Mouse (Mus musculus): Measurements from ENCODE around the gene Dio1.

The Dio1 gene

DNA sequence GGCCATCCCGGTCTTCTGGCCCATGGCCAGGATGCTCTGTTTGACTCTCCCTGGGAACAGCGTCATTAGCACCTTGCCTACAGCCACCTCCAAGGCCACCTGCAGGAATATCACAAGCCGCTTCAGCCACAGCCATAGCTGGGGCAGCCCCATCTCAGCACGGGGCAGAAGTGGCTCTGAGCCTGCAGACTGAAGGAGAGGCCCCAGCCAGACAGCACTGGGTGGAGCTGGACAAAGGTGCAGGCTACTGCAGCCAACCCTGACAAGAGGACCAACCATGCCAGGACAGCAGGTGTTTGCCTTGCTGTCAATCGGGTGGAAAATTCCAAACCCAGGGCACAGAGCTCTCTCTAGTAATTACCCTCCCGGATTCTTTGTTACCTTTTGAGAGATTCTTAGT is at the start of gene Dio1:
Gene Dio1, minus strand, starts transcription at position 204 of the 400 bp plus-strand sequence.
- DNase-seq, result no peak

DNA sequence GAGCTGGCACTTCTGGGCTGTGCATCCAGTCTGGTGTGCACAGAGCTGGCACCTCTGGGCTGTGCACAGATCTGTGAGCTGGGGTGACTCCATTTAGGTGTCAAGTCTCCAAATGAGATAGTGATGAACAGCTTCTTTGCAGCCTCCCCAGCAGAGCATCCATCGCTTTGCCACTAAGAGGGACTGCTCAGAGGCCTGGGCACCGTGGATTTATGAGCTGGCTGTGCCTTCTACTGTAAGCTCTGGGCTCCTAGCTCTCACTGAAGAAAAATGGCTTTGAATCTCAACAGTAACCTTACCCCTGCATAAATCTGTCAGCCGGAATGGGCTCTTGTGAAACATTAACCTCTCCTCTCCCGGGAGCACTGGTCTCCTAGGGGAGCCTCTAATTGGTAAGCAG is 47.6 kb upstream of the Dio1 start:
- DNase-seq, result no peak

DNA sequence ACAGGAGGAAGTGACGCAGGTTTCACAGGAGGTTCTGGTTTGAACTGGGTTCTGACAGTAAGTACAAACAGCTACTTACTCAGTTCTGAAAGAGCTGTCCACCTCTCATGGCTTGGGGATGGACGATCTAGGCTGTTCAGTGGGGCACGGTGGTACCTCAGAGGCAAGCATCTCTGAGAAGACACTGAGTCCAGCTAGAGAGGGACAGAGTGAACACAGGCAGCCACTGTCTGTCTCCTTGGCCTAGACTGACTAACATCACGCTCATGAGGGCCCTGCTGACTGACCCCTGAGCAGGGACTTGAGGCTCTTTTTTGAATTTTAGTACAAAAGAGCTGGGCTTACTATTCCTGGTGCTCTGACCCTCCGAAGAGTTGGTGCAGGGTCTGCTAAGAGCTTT is 47.2 kb upstream of the Dio1 start:
- DNase-seq, result no peak

DNA sequence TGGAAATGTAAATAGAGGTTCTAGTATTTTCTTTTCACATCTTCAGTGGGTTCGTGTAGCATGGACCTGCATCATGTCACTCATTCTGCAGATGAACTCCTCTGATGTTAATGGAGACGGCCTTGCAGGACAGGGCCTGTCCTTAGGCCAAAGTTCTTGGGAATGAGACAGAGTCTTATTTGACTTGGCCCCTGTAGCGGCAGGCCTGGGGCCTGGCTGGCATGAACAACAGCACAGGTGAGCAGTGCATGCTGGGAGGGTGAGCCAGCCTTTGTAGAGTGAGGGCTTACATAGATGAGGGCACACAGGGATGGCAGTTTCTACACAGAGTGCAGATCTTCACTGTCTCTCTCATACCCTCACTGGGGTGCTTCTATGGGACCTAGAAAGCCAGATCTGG is 46.6 kb upstream of the Dio1 start:
- no peak for DNase-seq

DNA sequence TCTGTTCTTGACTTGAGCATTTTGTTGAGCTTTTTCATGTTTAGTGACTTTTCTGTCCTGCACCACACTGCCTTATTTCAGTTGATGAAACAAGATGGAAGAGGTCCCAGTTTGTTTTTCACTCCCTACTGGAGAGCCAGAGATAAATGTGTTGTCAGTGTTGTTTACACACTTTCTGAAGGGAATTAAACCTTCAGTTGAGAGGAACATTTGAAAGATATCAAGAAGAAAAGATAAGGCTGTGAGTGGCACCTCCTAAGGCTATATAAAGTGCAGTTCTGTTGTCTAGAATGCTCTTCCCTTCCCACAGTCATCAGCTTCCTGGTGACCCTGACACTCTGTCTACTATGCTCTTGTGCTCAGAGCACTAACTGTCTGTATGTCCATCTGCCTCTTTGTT is 44.4 kb upstream of the Dio1 start:
- no peak for DNase-seq

DNA sequence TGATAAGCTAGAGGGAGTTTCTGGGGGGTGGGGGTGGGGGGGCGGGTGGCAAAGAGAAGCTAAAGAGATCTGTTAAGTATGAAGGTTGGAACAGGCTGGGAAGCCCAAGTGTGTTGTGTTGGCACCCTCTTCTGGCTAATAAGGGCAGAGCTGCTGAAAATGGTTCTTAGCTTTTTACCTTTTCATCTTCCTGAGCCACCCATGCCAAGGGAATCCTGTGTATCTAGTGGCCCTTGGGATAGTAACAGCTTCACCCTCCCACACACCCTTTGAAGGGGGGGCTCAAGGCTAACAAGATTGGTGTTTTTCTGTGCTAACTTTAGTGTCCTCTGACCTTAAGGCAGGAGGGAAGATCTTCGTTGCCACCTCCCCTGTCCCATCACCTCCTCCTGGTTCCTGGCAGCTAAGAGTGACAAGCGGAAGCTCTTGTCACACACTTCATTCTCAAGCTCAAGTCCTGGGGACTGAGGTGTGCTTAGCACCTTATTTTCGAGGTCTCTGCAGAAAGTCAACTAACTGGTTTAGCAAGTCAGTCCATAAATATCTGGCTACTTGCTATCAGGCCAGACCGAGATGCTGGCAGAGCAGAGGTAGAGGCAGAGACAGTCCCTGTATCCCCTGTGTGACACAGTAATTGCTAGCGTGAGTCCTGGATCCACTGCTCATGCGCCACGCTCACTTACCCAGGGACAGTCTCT is 42.5 kb upstream of the Dio1 start:
- peak; percentile 32 for DNase-seq

DNA sequence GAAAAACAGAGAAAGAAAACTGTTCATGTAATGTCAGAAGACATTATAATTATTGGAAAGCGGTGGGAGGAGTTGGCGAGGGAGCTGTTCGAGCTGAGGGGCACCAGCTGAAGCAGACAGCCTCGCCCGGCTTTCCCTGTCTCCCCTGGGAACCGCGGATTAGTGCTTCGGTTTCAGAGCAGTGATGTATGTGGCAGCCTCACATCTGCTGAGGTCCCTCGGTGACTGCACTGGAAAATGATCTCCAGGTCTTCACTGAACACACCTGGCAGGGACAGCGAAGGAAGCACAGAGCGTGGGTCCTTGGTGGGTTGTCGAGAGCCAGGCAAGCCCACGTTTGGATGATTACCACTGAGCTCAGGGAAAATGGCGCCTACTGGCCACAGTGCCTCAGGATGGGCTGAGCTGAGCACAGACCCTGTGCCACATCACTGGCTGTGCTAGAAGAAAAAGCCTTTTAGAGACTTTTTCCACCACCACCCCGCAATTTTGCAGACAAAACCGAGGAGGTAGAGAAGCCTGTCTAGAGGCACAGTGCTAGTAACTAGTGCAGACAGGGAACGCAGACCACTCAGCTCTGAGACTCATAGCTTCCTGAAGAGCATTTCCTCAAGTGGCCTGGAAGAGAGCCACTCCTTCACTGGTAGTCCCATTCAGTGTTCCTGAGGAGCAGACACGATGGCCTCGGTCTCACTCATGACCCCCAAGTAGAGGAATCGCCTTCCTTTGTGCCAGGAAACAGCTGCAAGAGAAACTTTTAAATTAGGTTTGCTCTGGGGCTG is 41.8 kb upstream of the Dio1 start:
- DNase-seq, result no peak

DNA sequence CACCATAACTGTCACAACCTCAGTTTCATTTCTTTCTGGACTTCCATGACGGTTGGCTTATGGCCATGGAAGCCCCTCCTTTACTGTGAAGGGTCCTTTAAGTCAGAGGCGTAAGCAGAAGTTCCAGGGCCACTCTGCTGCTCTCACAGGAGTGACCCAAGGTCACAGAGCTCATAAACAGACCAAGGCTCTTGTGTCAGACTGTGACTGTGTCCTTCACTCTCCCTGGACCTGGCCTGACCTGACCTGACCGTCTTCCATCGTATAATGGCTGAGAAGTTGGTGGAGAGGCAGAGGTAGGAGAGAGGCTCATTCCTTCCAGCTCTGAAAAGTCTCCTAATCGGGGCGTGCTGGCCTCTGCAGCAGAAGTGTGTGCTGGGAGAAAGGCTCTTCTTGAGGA is 40.3 kb upstream of the Dio1 start:
- DNase-seq, result no peak

DNA sequence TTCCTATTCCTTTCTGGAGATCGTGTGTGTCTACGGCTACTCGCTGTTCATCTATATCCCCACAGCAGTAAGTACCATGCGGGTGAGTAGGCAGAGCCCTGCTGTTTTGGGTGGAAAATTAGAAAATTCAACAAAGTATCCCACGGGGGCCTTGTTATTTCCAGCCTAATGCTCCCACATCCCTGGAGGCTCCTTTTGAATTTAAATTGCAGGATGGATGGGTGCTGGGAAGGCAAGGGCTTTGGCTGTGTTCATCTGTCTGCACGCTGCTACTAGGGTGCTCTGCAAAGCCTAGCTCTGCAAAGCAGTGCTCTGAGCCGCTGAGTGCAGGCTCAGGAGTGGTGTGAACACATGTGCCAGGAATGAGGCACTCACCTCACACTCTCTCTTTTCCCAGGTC is 37.6 kb upstream of the Dio1 start:
- DNase-seq, result peak; percentile 39

DNA sequence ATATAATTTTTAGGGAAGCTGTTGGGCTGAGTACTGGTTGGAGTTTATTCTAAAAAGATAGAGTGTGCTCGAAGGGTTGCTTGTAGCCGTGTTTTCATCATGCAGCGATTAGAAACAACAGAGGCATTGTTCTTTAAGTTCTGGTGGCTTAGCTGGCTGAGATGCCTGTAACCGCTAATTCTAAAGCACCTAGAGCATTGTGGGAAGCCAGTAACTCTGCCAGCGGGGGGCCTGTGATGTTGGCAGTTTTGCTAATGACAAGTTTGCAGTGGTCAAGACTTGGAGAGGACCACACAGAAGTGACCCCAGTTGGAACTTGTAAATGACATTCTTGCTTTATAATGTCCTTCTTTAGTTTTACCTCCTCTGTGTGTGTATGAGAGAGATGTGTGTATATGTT is 34.4 kb upstream of the Dio1 start:
- no peak for DNase-seq

DNA sequence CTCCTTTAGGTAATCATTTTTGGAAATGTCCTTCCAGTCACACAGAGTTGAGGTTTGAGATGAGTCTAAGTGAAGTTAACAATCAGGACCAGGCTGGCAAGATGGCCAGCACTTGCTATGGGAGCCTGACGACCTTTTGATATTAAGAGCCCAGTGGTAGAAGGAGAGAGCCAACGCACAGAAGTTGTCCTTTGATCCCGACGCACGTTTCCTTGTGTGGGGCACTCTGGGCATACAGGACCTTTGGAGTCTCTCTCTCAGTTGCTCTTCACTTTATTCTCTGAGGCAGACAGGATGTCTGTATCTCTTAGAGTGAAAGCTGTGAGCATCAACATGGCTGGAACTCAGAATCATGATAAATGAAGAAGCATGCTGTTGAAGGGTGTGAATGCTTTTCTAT is 30.5 kb upstream of the Dio1 start:
- no peak for DNase-seq

DNA sequence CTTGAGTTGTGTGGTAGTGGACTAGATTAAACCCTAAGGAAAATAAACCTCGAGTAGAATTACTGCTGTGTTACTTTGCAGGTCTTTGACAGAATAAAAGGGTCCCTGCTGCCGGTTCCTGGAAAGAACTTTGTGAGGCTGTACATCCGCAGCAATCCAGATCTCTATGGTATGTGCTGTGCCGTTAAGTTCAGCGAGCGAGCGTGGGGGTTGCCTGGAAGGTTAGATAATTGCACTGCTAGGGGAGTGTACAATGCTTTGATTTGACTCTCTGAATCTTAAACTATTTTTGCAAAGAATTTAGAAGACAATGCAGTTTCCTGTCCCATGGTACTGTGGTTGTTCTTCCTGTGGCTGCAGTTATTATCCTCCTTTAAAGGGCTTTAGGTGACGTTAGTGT is 29.4 kb upstream of the Dio1 start:
- DNase-seq, result no peak

DNA sequence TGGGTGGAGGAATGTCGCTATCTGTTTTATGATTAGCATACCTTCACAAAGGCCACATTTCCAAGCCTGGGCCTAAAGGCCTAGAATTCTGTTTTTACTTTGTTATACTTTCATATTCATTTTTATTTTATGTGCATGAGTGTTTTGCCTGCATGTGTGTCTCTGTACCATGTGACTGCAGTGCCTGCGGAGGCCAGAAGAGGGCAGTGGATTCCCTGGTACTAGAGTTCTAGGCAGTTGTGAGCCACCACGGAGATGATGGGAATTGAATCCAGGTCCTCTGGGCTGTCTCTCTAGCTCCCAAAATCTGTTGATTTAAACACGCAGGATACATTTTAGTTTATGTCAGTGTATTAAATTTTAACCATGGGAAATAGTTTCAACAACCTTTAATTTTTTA is 26.5 kb upstream of the Dio1 start:
- no peak for DNase-seq

DNA sequence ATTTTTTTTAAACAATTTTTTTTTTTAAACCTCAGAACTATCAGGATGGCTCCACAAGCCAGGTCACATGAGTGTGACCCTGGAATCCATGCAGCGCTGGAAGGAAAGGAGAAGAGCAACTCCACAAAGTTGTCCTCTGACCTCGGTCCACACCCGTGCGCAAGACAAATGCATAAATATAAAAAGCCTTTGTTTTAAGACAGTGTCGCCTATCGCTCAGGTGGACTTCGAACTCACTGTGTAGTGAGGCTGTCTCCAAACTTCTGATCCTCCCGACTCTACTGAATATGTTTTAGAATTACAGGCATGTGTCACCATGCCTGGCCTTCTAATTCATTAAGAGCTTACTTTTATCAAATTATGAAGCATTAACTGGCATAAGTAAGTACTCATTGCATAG is 21.6 kb upstream of the Dio1 start:
- no peak for DNase-seq

DNA sequence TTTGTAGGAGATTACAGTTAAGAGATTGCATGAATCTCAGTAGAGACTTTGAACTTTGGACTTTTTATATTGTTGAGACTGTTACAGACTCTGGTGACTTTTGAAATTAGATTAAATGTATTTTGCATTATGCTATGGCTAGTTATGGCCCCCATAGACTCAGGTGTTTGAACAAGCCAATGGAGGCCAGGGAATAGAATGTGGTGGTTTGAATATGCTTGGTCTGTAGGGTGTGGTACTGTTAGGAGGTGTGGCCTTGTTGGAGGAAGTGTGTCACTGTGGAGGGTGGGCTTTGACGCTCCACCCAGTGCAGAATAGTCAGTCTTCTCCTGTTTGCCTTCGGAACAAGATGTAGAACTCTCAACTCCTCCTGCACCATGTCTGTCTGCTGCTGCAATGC is 16.1 kb upstream of the Dio1 start:
- DNase-seq, result no peak

DNA sequence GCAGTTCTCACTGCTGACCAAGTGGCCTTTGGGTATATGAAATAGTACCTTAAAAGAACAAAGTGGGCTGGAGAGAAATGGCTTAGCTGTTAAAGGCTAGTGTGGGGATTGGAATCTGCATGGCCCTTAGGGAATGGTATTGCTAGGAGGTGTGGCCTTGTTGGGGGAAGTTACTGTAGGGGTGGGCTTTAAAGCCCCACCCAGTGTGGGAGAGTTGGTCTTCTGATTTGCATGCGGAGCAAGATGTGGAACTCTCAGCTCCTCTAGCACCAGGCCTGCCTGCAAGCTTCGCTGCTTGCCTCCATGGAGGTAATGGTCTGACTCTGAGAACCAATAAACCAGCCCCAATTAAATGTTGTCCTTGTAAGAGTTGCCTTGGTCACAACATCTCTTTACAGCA is 14.1 kb upstream of the Dio1 start:
- no peak for DNase-seq

DNA sequence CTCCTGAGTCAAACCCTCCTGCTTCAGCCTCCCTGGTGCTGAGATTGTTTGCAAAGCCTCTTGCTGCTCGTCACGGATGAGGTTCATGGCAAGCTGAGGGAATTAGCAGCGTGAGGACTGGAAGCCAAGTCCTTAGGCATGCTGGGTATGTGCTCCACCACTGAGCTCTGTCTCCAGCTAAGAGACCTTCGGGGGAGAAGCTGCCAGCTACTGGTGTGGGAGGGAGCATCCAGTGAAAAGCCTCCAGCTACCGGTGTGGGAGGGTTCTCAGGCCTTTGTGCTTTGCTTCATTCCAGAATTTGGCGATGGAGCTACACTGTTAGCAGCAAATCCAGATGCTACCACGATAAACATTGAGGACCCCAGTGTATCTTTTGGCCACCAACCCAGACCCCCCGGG is 11.7 kb upstream of the Dio1 start:
- DNase-seq, result peak; percentile 15

DNA sequence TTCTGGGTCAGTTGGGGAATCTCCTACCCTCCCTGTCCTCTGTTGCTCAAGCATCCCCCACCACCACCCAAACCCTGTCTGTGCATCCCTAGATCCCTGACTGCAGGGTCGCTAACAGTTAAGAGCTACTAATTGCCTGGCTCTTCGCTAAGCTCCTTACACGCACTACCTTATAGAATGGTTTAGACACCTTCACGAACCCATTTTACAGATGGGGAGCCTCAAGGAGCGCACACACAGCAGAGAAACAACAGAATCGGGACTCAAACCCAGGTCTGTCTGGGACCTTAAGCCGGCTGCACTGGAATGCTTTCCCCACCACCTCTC is 7.5 kb upstream of the Dio1 start:
- no peak for DNase-seq

DNA sequence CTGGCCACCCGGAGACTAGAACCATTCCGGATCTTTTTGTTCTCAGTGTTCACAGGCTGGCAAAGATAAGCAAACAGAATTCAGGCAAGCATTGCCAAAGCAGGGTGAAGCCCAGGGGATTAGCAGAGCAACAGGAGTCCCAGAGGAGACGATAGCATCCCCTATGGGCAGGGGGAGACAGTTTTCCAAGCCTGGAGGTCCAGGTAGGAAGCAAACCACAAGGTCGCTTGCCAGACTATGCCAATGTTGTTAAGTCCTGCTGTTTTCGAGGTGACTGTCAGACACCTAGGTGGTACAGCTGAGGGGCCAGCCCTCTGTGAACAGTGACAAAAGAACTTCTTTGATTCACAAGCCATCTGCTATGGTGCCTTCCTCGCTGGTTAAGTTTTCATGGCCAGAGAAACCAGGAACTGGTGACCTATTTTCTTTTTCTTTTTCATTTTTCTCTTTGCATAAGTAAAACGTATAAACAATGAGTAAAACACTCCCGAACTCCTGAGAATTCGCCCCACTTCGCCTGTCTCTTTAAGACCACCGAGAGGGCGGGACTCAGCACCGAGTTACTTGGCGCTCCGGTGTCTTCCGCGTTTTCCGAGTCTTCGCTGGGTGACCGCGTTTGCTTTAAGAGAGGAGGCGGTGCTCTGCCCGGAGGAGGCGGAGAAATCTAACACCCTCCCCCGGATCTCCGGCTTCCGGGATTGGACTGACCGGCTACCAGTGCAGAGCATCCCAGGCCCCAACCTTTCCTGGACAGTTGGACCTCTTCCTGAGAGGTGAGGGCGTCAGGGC is 6.9 kb upstream of the Dio1 start, which contains the start of gene Yipf1:
Gene Yipf1, plus strand, starts transcription at position 674 of the 789 bp plus-strand sequence.
- DNase-seq, result peak; percentile 92

DNA sequence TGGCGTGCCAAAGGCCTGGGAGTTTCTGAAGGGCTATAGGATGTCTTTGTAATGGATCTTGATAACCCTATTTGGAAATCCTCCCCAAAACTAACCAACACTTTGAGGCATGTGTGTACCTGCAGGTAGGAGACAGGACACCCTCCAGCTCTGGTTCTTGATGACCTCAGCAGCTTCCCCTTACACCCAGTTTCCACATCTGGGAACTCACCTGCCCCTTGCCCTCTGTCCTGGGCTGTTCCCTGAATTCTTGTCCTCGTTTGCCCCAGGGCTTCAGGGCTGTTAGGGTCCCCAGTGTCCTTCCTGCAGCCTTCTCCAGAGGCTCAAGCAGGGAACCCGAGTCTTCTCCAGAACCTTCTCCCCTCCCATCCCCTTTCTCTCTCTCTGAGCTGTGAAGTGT is 3.4 kb downstream of the Dio1 start:
- DNase-seq, result no peak

DNA sequence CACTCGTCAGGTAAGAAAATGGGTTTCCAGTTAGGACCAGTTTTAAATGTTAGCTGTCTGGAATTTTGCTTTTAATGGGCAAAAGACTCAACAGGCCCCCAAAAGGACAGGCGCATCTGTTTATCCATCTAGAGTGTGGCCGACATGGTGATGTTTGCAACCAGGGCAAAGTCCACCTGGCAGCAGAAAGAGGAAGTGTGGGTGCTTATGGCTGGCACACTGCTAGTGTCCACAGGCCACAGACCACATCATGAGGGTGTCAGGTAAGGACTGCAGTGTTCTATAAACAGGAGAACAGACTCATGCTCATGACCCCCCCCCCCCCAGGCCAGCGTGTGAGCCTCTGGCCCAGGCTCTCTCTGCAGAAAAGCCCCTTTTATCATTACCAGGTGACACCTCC is 4.1 kb downstream of the Dio1 start:
- no peak for DNase-seq

DNA sequence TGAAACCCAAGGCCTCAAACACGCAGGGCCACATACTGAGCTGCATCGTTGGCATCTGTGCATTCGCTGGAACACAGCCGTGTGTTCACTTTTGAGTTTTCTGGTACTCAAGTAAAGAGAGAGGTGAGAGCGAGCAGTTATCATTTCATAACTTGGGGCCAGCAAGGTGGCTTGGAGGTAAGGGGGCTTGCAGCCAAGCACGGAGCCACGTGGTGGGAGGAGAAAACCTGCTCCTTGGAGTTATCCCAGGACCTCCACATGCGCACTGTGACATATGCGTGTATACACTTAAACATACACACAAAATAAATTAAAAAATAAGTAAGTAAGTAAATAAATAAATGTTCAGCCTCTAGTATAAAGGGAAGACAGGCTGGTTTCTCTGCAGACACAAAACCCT is 4.7 kb downstream of the Dio1 start:
- DNase-seq, result no peak

DNA sequence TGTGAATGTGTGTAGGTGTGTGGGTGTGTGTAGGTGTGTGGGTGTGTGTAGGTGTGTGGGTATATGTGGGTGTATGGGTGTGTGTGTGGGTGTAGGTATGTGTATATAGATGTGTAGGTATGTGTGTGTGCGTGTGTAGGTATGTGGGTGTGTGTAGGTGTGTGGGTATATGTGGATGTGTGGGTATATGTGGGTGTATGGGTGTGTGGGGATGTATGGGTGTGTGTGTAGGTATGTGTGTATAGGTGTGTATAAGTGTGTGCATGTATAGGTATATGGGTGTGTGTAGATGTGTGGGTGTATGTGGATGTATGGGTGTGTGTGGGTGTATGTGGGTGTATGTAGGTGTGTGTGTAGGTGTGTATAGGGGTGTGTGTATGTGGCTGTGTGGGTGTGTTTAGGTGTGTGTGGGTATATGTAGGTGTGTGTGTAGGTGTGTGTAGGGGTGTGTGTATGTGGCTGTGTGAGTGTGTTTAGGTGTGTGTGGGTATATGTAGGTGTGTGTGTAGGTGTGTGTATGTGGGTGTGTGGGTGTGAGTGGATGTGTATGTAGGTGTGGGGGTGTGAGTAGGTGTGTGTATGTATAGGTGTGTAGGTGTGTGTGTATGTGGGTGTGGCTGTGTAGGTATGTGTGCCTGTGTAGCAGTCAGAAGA is 5.9 kb downstream of the Dio1 start:
- no peak for DNase-seq

DNA sequence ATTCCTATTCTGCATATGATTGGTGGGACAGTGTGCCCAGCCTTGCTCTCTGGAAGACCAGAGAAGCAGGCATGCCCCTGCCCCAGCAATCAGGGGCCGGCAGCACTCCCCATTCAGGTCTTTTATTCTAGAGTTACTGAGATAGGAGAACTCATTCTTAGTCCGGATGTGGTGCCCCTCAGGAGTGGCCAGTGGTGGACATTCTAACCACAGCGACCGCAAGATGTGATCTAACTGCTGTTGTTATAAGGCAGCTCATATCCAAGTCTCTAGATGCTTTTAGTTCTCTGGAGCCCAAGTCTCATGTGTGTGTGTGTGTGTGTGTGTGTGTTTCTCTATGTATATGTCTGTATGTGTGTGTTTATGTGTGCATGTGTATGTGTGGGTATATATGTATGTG is 6.6 kb downstream of the Dio1 start:
- no peak for DNase-seq
